Mouse (Mus musculus): ENCODE measurements at regions not wholly inside any gene's neighbourhood (a gene's known extent, or its start where the extent isn't known, plus 50 kb on each side); places are given as distances from the start of the nearest gene placed in this dataset.

GRCm38 (mm10) chr5:51860496-51860895 lies 293.0 kb upstream of the Ppargc1a start:
- no peak for ATAC-seq (replicated peaks; ENCODE audit: low FRiP score, low TSS enrichment, poor library complexity, severe bottlenecking)

DNA sequence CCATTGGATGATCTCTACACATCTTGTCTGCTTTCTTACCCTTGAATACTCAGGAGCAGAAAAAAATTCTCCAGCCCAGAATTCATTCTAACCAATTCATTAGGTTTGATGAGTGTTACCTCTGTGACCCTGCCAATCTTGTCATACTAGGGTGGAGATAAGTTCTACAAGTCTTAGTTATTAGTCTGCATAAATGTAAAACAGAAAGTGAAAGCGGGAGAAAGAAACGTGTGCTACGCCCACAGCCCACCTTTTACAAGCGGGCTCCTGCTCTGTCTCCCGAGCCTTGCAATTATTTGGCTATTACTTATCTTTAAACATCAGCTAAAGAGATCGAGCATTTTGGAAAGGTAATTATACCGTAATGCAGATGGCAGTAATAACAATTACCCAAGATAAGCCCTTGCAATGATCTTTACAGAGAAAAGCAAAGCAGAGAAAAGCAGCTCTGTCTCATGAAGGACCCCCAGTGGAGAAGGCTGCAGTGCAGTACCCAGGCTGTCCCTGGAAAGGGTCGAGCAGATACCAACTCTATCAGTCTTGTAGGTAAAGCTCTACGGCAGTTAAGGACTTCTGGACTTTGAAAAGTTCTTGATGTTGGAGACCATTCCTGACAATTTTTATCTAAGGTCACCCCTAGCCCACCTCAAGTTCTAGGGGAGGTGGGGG lies 286.1 kb upstream of the Ppargc1a start:
- peak; percentile 88 for ATAC-seq (replicated peaks; ENCODE audit: low FRiP score, low TSS enrichment, poor library complexity, severe bottlenecking)

DNA sequence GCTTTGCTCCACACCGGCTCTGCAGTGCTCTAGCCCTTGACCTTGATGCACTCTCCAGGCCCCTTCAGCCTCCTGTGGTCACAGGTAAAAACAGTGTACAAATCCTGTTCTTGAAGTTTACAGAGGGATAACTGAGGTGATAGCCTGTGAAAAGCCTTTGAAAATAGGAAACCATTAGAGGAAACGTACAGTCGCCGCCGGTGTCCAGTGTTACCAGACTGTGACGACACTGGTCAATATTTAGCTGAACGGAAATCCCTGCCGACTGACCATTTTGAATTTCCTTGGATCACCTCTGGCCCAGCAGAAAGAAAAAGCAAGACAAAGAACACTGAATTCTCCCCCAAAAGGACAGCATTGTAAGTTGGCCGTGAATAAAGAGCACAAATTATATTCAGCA lies 282.6 kb upstream of the Ppargc1a start:
- no peak for ATAC-seq (replicated peaks; ENCODE audit: low FRiP score, low TSS enrichment, poor library complexity, severe bottlenecking)

GRCm38 (mm10) chr5:51849236-51849635 lies 281.7 kb upstream of the Ppargc1a start:
- no peak for ATAC-seq (replicated peaks; ENCODE audit: low FRiP score, low TSS enrichment, poor library complexity, severe bottlenecking)

DNA sequence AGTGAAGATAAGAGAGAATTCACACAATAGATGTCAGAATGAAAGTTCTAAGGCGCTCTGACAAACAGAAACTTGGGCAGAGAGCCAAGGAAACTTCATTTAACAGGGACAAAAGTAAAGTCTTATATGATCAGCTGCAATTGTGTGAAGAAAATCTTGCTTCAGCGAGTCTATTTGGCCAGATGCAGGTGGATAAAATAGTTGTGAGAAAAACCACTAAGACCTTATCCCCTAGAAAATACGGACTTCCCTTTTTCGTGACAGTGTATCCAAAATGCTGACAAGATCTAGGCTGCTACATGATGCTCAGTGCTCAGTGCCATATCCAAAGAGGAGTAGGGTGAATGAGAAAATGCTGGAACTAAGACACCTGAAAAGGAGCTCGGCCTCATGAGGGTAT lies 274.7 kb upstream of the Ppargc1a start:
- ATAC-seq (replicated peaks; ENCODE audit: low FRiP score, low TSS enrichment, poor library complexity, severe bottlenecking): peak; percentile 15

GRCm38 (mm10) chr5:51841763-51842162 lies 274.2 kb upstream of the Ppargc1a start:
- ATAC-seq (replicated peaks; ENCODE audit: low FRiP score, low TSS enrichment, poor library complexity, severe bottlenecking): no peak

- ATAC-seq (replicated peaks; ENCODE audit: low FRiP score, low TSS enrichment, poor library complexity, severe bottlenecking): peak; percentile 97
Measured at GRCm38 (mm10) chr5:51840638-51841329, 273.3 kb upstream of the Ppargc1a start.

GRCm38 (mm10) chr5:51839292-51839691 lies 271.8 kb upstream of the Ppargc1a start:
- ATAC-seq (replicated peaks; ENCODE audit: low FRiP score, low TSS enrichment, poor library complexity, severe bottlenecking): no peak

GRCm38 (mm10) chr5:51830551-51830950 lies 263.0 kb upstream of the Ppargc1a start:
- no peak for ATAC-seq (replicated peaks; ENCODE audit: low FRiP score, low TSS enrichment, poor library complexity, severe bottlenecking)

- ATAC-seq (replicated peaks; ENCODE audit: low FRiP score, low TSS enrichment, poor library complexity, severe bottlenecking): peak; percentile 13; the same call in 1 of the 2 replicates
Measured at GRCm38 (mm10) chr5:51830015-51830414, 262.5 kb upstream of the Ppargc1a start.

- no peak for ATAC-seq (replicated peaks; ENCODE audit: low FRiP score, low TSS enrichment, poor library complexity, severe bottlenecking)
Measured at GRCm38 (mm10) chr5:51829606-51830005, 262.1 kb upstream of the Ppargc1a start.

DNA sequence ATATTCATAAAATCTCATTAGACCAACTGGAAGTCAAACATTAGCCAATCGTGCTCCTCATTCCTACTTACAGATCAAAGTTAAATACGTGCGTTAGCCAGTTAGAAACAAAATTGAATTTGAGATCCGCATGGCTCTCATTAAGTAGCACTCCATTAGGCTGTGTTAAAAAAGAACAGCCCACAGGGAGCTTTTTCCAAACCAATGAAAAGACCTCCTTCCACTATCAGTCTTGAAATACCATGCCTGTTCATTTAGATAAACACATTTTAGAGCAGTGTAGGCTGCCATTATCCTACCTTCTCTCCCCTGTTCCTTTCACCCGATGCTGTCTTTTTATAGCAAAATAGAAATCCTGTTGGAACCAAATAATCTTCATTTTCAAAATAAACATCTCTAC lies 261.5 kb upstream of the Ppargc1a start:
- peak; percentile 83 for ATAC-seq (replicated peaks; ENCODE audit: low FRiP score, low TSS enrichment, poor library complexity, severe bottlenecking)

GRCm38 (mm10) chr5:51826269-51826668 lies 258.7 kb upstream of the Ppargc1a start:
- no peak for ATAC-seq (replicated peaks; ENCODE audit: low FRiP score, low TSS enrichment, poor library complexity, severe bottlenecking)

DNA sequence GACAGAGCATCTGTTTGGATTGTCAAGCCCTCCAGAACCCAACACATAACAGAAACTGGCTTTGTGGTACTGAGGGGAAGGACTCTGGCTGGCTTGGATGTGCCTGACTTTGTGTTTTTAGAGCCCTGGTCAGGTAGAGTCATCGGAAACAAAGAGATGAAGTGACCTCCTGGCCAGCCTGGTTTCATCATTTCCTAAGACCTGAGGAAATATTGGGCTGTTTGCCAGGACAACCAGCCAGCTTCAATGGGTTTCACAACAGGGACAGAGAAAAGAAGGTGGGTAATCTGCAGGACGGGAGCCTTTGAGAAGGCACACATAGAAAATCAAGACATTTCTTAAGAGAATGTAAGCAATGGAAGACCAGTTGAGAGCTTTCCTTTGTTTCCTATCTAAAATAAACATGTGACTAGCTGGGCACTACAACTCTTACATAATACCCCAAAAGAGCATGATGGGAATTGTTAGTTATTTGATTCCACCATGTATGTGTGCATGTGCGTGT lies 258.1 kb upstream of the Ppargc1a start:
- no peak for ATAC-seq (replicated peaks; ENCODE audit: low FRiP score, low TSS enrichment, poor library complexity, severe bottlenecking)

- ATAC-seq (replicated peaks; ENCODE audit: low FRiP score, low TSS enrichment, poor library complexity, severe bottlenecking): peak; percentile 86
Measured at GRCm38 (mm10) chr5:51824731-51825130, 257.2 kb upstream of the Ppargc1a start.

- ATAC-seq (replicated peaks; ENCODE audit: low FRiP score, low TSS enrichment, poor library complexity, severe bottlenecking): no peak
Measured at GRCm38 (mm10) chr5:51823657-51824056, 256.1 kb upstream of the Ppargc1a start.

DNA sequence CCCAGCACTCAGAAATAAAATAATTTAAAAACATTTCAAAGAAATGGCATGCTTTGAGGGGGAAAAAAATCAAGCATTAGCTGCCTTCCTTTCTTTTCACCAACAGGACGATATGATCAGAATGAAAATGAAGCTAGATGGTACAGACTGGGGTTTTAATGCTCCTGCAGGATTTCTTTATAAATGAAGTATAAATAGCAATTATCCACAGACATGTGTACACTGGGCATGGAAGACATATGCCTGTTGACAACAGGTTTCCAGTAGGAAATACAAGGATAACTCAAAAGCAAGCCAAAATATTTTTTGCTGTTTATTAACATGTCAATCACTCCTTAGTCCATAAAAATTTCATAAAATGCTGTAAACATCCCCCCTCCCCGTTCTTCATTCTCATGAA lies 248.7 kb upstream of the Ppargc1a start:
- ATAC-seq (replicated peaks; ENCODE audit: low FRiP score, low TSS enrichment, poor library complexity, severe bottlenecking): no peak

GRCm38 (mm10) chr5:51811728-51812127 lies 244.2 kb upstream of the Ppargc1a start:
- ATAC-seq (replicated peaks; ENCODE audit: low FRiP score, low TSS enrichment, poor library complexity, severe bottlenecking): no peak

- no peak for ATAC-seq (replicated peaks; ENCODE audit: low FRiP score, low TSS enrichment, poor library complexity, severe bottlenecking)
Measured at GRCm38 (mm10) chr5:51801486-51801885, 234.0 kb upstream of the Ppargc1a start.

- no peak for ATAC-seq (replicated peaks; ENCODE audit: low FRiP score, low TSS enrichment, poor library complexity, severe bottlenecking)
Measured at GRCm38 (mm10) chr5:51799371-51800035, 232.0 kb upstream of the Ppargc1a start.
